Mouse (Mus musculus): ENCODE results near the gene Rbl1.

- TF ChIP-seq GATA1 (IDR thresholded peaks at IDR 0.05; ENCODE audit: low read length) = no peak
- no peak for TF ChIP-seq TAL1 (IDR thresholded peaks at IDR 0.05; ENCODE audit: low read length)
These were observed 67.7 kb downstream of the Rbl1 start for GRCm38 (mm10) chr2:157136646-157137045.
